Mouse (Mus musculus) MEL (cell line): ENCODE data around the gene Top3a. TPM values are rescaled to one million over a fixed set of nuclear protein-coding genes. Genes with fewer than 3 reads are reported as not detected.
A peak's percentile ranks its signal among the peaks of the same experiment; 100 is the strongest.

Experiments
- DNase-seq: peaks from one replicate; pipeline ENCODE4 v3.0.0; 2011; ENCODE audit warnings: low read depth, low spot score
- H3K27ac ChIP-seq: 2 replicates; pipeline ENCODE4 v1.5.1; 2012; ENCODE audit warnings: low read depth, mild to moderate bottlenecking, control low read depth, low read length, moderate library complexity; ENCODE audit not compliant: control insufficient read depth
- H3K27me3 ChIP-seq, 2 experiments: fragments of 150-350 bp in 1 of 2; sonication (generic) in 1 of 2; 2 replicates each; pipeline ENCODE4 v1.6.1; 2012; ENCODE audit warnings: low read length in 2 of 2, mild to moderate bottlenecking in 2 of 2, improper control_type of control experiment in 1 of 2, moderate library complexity in 1 of 2; ENCODE audit not compliant: insufficient read depth in 2 of 2, control insufficient read depth in 1 of 2
- H3K36me3 ChIP-seq, 2 experiments: 2 replicates each; pipeline ENCODE4 v1.6.1; 2012 to 2014; ENCODE audit warnings: low read length in 2 of 2, improper control_type of control experiment in 1 of 2, inconsistent platforms in 1 of 2, mild to moderate bottlenecking in 1 of 2; ENCODE audit not compliant: insufficient read depth in 2 of 2, control insufficient read depth in 1 of 2
- H3K4me1 ChIP-seq, 2 experiments: fragments of 150-350 bp in 1 of 2; sonication (generic) in 1 of 2; 2 replicates each; pipeline ENCODE4 v1.6.1; 2012; ENCODE audit warnings: low read length in 2 of 2, improper control_type of control experiment in 1 of 2, mild to moderate bottlenecking in 1 of 2; ENCODE audit not compliant: insufficient read depth in 2 of 2, control insufficient read depth in 1 of 2
- H3K4me3 ChIP-seq, 2 experiments: fragments of 150-350 bp in 1 of 2; sonication (generic) in 1 of 2; 2 replicates each; pipeline ENCODE4 v1.5.1; 2012; ENCODE audit warnings: low read depth in 2 of 2, low read length in 2 of 2, mild to moderate bottlenecking in 2 of 2, moderate library complexity in 2 of 2, control low read depth in 1 of 2, improper control_type of control experiment in 1 of 2; ENCODE audit not compliant: control insufficient read depth in 1 of 2, insufficient read depth in 1 of 2
- H3K79me2 ChIP-seq: 2 replicates; pipeline ENCODE4 v1.6.1; 2012; ENCODE audit warnings: mild to moderate bottlenecking, low read length, moderate library complexity; ENCODE audit not compliant: control insufficient read depth, poor library complexity, insufficient read depth
- H3K9ac ChIP-seq: 2 replicates; pipeline ENCODE4 v1.6.1; 2012; ENCODE audit warnings: low read depth, mild to moderate bottlenecking, control low read depth, low read length, moderate library complexity; ENCODE audit not compliant: control insufficient read depth, poor library complexity, severe bottlenecking
- H3K9me3 ChIP-seq: fragments of 150-350 bp; sonication (generic); replicated peaks from 2 replicates; pipeline ENCODE4 v1.6.1; 2012; ENCODE audit warnings: mild to moderate bottlenecking, low read length, improper control_type of control experiment, moderate library complexity; ENCODE audit not compliant: insufficient read depth
- BHLHE40 ChIP-seq: IDR thresholded peaks from 2 replicates; pipeline ENCODE4 v1.6.1; 2012; ENCODE audit warnings: low read depth, mild to moderate bottlenecking, inconsistent platforms, low read length, improper control_type of control experiment, borderline replicate concordance
- CHD1 ChIP-seq: IDR thresholded peaks from 2 replicates; pipeline ENCODE4 v1.6.1; 2012; ENCODE audit warnings: low read depth, mild to moderate bottlenecking, inconsistent platforms, low read length, improper control_type of control experiment
- CTCF ChIP-seq, 3 experiments: IDR thresholded peaks in 2 of 3; conservative IDR thresholded peaks in 1 of 3; 2 replicates each; pipeline ENCODE4 v1.5.1; 2011 to 2012; ENCODE audit warnings: low read length in 3 of 3, low read depth in 2 of 3, mild to moderate bottlenecking in 2 of 3, improper control_type of control experiment in 1 of 3, inconsistent platforms in 1 of 3, mixed read lengths in 1 of 3, moderate library complexity in 1 of 3; ENCODE audit not compliant: control insufficient read depth in 1 of 3, insufficient read depth in 1 of 3, poor library complexity in 1 of 3, severe bottlenecking in 1 of 3
- ELF1 ChIP-seq: IDR thresholded peaks from 2 replicates; pipeline ENCODE4 v1.6.1; 2014; ENCODE audit warnings: low read depth, mild to moderate bottlenecking, inconsistent platforms, low read length, improper control_type of control experiment, moderate library complexity
- EP300 ChIP-seq, 2 experiments: IDR thresholded peaks; 2 replicates each; pipeline ENCODE4 v1.6.1; 2011; ENCODE audit warnings: improper control_type of control experiment in 2 of 2, low read length in 2 of 2, low read depth in 1 of 2, mild to moderate bottlenecking in 1 of 2
- ETS1 ChIP-seq: IDR thresholded peaks from 2 replicates; pipeline ENCODE4 v1.6.1; 2012; ENCODE audit warnings: low read depth, mild to moderate bottlenecking, inconsistent platforms, low read length, improper control_type of control experiment, moderate library complexity
- GABPA ChIP-seq: IDR thresholded peaks from 2 replicates; pipeline ENCODE4 v1.6.1; 2012; ENCODE audit warnings: low read depth, mild to moderate bottlenecking, inconsistent platforms, low read length, improper control_type of control experiment, moderate library complexity
- GATA1 ChIP-seq: IDR thresholded peaks from 2 replicates; pipeline ENCODE4 v1.6.1; 2011; ENCODE audit warnings: low read depth, low read length, improper control_type of control experiment
- HCFC1 ChIP-seq: IDR thresholded peaks from 2 replicates; pipeline ENCODE4 v1.6.1; 2012; ENCODE audit warnings: low read depth, mild to moderate bottlenecking, inconsistent platforms, low read length, improper control_type of control experiment, moderate library complexity
- MAFK ChIP-seq: IDR thresholded peaks from 2 replicates; pipeline ENCODE4 v1.6.1; 2011; ENCODE audit warnings: low read depth, mild to moderate bottlenecking, low read length, improper control_type of control experiment, borderline replicate concordance
- MAX ChIP-seq: IDR thresholded peaks from 2 replicates; pipeline ENCODE4 v1.6.1; 2011; ENCODE audit warnings: low read length, improper control_type of control experiment
- MEF2A ChIP-seq: IDR thresholded peaks from 2 replicates; pipeline ENCODE4 v1.6.1; 2014; ENCODE audit warnings: low read depth, mild to moderate bottlenecking, inconsistent platforms, low read length, improper control_type of control experiment; ENCODE audit not compliant: poor library complexity, insufficient replicate concordance, severe bottlenecking; ENCODE audit errors: extremely low read depth
- MXI1 ChIP-seq: IDR thresholded peaks from 2 replicates; pipeline ENCODE4 v1.6.1; 2011; ENCODE audit warnings: mild to moderate bottlenecking, low read depth, low read length, improper control_type of control experiment
- MYC ChIP-seq: IDR thresholded peaks from 2 replicates; pipeline ENCODE4 v1.6.1; 2011; ENCODE audit warnings: low read depth, mild to moderate bottlenecking, low read length, improper control_type of control experiment, moderate library complexity
- POLR2AphosphoS2 ChIP-seq: IDR thresholded peaks from 2 replicates; pipeline ENCODE4 v1.6.1; 2011; ENCODE audit warnings: low read length, improper control_type of control experiment
- POLR2AphosphoS5 ChIP-seq: IDR thresholded peaks from 2 replicates; pipeline ENCODE4 v1.6.1; 2012; ENCODE audit warnings: low read depth, borderline replicate concordance, mild to moderate bottlenecking, inconsistent platforms, low read length, moderate library complexity, mixed read lengths
- RAD21 ChIP-seq: IDR thresholded peaks from 2 replicates; pipeline ENCODE4 v1.6.1; 2011; ENCODE audit warnings: mild to moderate bottlenecking, low read depth, low read length, improper control_type of control experiment
- RCOR1 ChIP-seq: IDR thresholded peaks from 2 replicates; pipeline ENCODE4 v1.6.1; 2012; ENCODE audit warnings: low read depth, mild to moderate bottlenecking, inconsistent platforms, low read length, improper control_type of control experiment
- SIN3A ChIP-seq: IDR thresholded peaks from 2 replicates; pipeline ENCODE4 v1.6.1; 2012; ENCODE audit warnings: low read length, improper control_type of control experiment, inconsistent platforms
- SMC3 ChIP-seq: IDR thresholded peaks from 2 replicates; pipeline ENCODE4 v1.6.1; 2011; ENCODE audit warnings: low read depth, low read length, improper control_type of control experiment
- TAL1 ChIP-seq: IDR thresholded peaks from 2 replicates; pipeline ENCODE4 v1.6.1; 2012; ENCODE audit warnings: mild to moderate bottlenecking, inconsistent platforms, low read length, moderate library complexity, mixed read lengths
- TBP ChIP-seq: IDR thresholded peaks from 2 replicates; pipeline ENCODE4 v1.8.0; 2011; ENCODE audit warnings: low read depth, low read length, improper control_type of control experiment
- USF1 ChIP-seq: IDR thresholded peaks from 2 replicates; pipeline ENCODE4 v1.6.1; 2014; ENCODE audit warnings: low read depth, mild to moderate bottlenecking, inconsistent platforms, low read length, improper control_type of control experiment, moderate library complexity
- ZKSCAN1 ChIP-seq: IDR thresholded peaks from 2 replicates; pipeline ENCODE4 v1.6.1; 2012; ENCODE audit warnings: low read depth, mild to moderate bottlenecking, inconsistent platforms, low read length, improper control_type of control experiment, moderate library complexity
- ZNF384 ChIP-seq: IDR thresholded peaks from 2 replicates; pipeline ENCODE4 v1.6.1; 2012; ENCODE audit warnings: low read depth, mild to moderate bottlenecking, inconsistent platforms, low read length, improper control_type of control experiment
- polyA plus RNA-seq, 2 experiments: library from polyadenylated mRNA; stranded (reverse) in 1 of 2; unstranded in 1 of 2; fragments of >175 nt in 1 of 2; fragments of >200 nt in 1 of 2; gene quantifications; 2 replicates each; pipeline versions ENCODE4 v1.2.1 to v1.2.4; 2012; ENCODE audit warnings: low replicate concordance in 2 of 2, low read depth in 1 of 2; ENCODE audit not compliant: insufficient read length in 2 of 2, insufficient read depth in 1 of 2, missing spikeins in 1 of 2
- total RNA-seq: library from RNA; depleted of rRNA; stranded (reverse); fragments of 300-350 nt; gene quantifications from 2 replicates; pipeline ENCODE4 v1.2.3, GENCODE M21; 2012

Gene Top3a
- total and polyA plus RNA-seq, 3 experiments, result 17.7 to 18.4 TPM; not detected in 1

DNA sequence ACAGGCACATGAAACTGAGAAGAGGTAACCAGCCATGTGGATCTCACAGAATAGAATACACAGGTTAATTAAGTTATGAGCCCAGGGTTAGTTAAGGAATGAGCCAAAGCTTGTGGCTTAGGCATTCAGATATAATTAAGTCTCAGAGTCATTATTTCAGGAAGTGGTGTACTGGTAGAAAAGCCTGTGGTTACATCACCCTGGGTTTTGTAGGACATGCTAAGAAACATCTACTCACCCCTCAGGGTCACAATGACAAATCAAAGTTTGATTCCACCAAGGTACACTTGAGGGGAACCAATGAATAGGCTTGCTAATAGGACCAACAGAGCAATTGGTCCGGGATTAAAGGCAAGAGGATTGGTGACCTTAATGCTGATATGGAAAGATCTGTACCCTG, 49.5 kb upstream of the Top3a start:
- peaks cover 10% of the 10 kb centered on the region for H3K79me2 ChIP-seq
- peaks cover 0 to 14% of the 10 kb centered on the region in 2 experiments; a peak in 2 of 4 replicates for H3K36me3 ChIP-seq
- DNase-seq, result peak; percentile 64
- peaks cover 0 to 1% of the 10 kb centered on the region in 2 experiments; a peak in 1 of 4 replicates for H3K27me3 ChIP-seq
- H3K4me3 ChIP-seq, result no peak overlapping the region
- no peaks in the 10 kb centered on the region for H3K9me3 ChIP-seq
- H3K4me1 ChIP-seq, result peaks cover 4 to 18% of the 10 kb centered on the region in 2 experiments; a peak in 3 of 4 replicates
- TF ChIP-seq HCFC1 (no peak), CTCF (IDR thresholded peaks at IDR 0.05 in 2 of 3, conservative IDR thresholded peaks at IDR 0.05 in 1 of 3; ENCODE audit: control insufficient read depth in 1 of 3, insufficient read depth in 1 of 3, low read depth in 2 of 3, low read length in 3 of 3, poor library complexity in 1 of 3, severe bottlenecking in 1 of 3) (no peak), ETS1 (no peak), BHLHE40 (no peak), SIN3A (0 out of 2 replicates have a peak, but pooled peaks have one; percentile 16), POLR2AphosphoS5 (no peak), MAFK (no peak), EP300 (IDR thresholded peaks at IDR 0.05; ENCODE audit: low read depth in 1 of 2, low read length in 2 of 2) (peak in 1 of 2 experiments; percentile 30; a peak in 1 of 4 replicates), SMC3 (no peak), MEF2A (no peak), GABPA (no peak), RCOR1 (peak; percentile 49; the same call in 1 of the 2 replicates), MXI1 (peak; percentile 14; the same call in 1 of the 2 replicates), ZNF384 (no peak), GATA1 (no peak), POLR2AphosphoS2 (no peak), RAD21 (no peak), ZKSCAN1 (no peak), ELF1 (peak; percentile 22; the same call in 1 of the 2 replicates), USF1 (no peak)
- TF ChIP-seq, all 39 proteins: peak for 5
- no peak overlapping the region for H3K9ac ChIP-seq
- H3K27ac ChIP-seq, result 0 out of 2 replicates have a peak overlapping the region, but pooled peaks have one; percentile 9

DNA sequence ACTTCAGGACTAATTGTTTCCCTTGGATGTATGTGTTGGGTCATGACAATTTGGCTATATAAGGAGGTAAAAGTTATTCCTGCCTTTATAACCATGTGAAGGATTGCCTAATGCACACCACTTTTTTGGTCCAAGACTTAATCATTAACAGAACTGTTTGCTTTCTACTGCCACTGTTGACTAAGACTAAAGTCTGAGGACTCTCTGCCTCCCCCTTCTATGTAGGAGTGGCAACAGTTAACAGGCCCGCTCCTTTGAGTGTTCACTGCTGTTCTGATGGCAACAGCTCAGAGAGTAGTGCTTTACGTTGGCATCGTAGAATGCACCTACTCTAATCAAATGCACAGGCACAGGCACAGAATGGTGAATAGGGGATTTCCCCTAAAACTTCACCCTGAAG, 48.0 kb upstream of the Top3a start:
- no peak overlapping the region for H3K9ac ChIP-seq
- no peak for DNase-seq
- no peaks in the 10 kb centered on the region for H3K79me2 ChIP-seq
- peaks cover 0 to 1% of the 10 kb centered on the region in 2 experiments; a peak in 1 of 4 replicates for H3K27me3 ChIP-seq
- H3K27ac ChIP-seq, result no peak overlapping the region
- peaks cover 0 to 9% of the 10 kb centered on the region in 2 experiments; a peak in 2 of 4 replicates for H3K36me3 ChIP-seq
- no peak overlapping the region for H3K4me3 ChIP-seq
- peaks cover 4 to 14% of the 10 kb centered on the region in 2 experiments; a peak in 3 of 4 replicates for H3K4me1 ChIP-seq
- no peaks in the 10 kb centered on the region for H3K9me3 ChIP-seq
- TF ChIP-seq RCOR1 (no peak), POLR2AphosphoS5 (no peak), CHD1 (no peak), MEF2A (no peak), TAL1 (no peak), SMC3 (no peak), MAX (no peak), MYC (no peak), TBP (no peak), USF1 (no peak)
